Mouse (Mus musculus) C2C12 (cell line): Measurements from ENCODE around the gene Naaladl2.

Experiments
- CTCF ChIP-seq: IDR thresholded peaks from one replicate; pipeline ENCODE4 v1.5.1; 2011; ENCODE audit not compliant: control insufficient read depth, insufficient read depth, insufficient read length
- USF1 ChIP-seq: IDR thresholded peaks from one replicate; pipeline ENCODE4 v1.6.1; 2011; ENCODE audit warnings: low read depth, mild to moderate bottlenecking, control low read depth, moderate library complexity

DNA sequence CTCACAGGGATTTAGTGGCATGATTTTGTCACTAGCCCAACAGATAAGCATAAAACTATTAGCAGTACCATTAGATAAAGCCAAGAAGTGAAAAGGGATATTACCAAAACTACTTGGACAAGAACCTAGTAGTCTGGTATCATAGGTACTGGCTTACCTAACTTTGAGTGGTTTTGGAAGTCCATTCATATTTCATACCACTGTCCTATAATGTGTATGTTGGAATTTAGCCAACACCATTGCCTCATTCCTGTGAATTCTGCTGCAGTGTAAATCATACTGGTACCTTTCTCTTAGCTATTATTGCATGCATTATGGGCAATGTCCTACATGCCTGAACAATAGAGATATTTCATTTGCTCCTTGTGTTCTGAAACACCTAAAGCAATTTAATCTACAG, 977.5 kb downstream of the Naaladl2 start:
- TF ChIP-seq CTCF: no peak
- TF ChIP-seq USF1: no peak
